Mouse (Mus musculus) hindbrain, embryonic 13.5 days (tissue): ENCODE measurements around the gene Gm13277. TPM values are rescaled to one million over a fixed set of nuclear protein-coding genes. Genes with fewer than 3 reads are reported as not detected.

Source experiments
- polyA plus RNA-seq: library from polyadenylated mRNA; unstranded; fragments of >200 nt; fragmentation: Nextera tagmentation; extraction: Ambion mirVana; gene quantifications from 2 replicates; pipeline ENCODE4 v1.2.1, GENCODE M21; 2015

The Gm13277 gene
- polyA plus RNA-seq, 1 experiment from 2014 or later, result not detected

Other genes starting within 250 kb of the Gm13277 start
- not detected in 2 replicates for gene Ifna15, start 230.4 kb upstream of the Gm13277 start, polyA plus RNA-seq
- not detected in 2 replicates for gene Ifna14, start 216.8 kb upstream of the Gm13277 start, polyA plus RNA-seq
- not detected in 2 replicates for gene Ifna9, start 196.2 kb upstream of the Gm13277 start, polyA plus RNA-seq
- not detected in 2 replicates for gene Ifna12, start 185.3 kb upstream of the Gm13277 start, polyA plus RNA-seq
- not detected in 2 replicates for gene C87499, start 154.2 kb upstream of the Gm13277 start, polyA plus RNA-seq
- not detected in 2 replicates for gene Ifna13, start 144.2 kb upstream of the Gm13277 start, polyA plus RNA-seq
- not detected in 2 replicates for gene Ifna16, start 111.7 kb upstream of the Gm13277 start, polyA plus RNA-seq
- not detected in 2 replicates for gene Ifna2, start 104.7 kb upstream of the Gm13277 start, polyA plus RNA-seq
- gene Ifnab, start 97.3 kb upstream of the Gm13277 start, polyA plus RNA-seq, result not detected in 2 replicates
- 1.6 and 2.6 TPM in 2 replicates for gene Gm26566, start 66.8 kb upstream of the Gm13277 start, polyA plus RNA-seq
- 129 and 130 TPM in 2 replicates for gene Klhl9, start 66.2 kb upstream of the Gm13277 start, polyA plus RNA-seq
- not detected in 2 replicates for gene Gm13271, start 33.8 kb upstream of the Gm13277 start, polyA plus RNA-seq
- gene Gm13283, start 28.5 kb upstream of the Gm13277 start, polyA plus RNA-seq, result 0.22 TPM in 1 of 2 replicates, not detected in the other
- 0.22 TPM in 1 of 2 replicates, not detected in the other for gene Gm13290, start 14.8 kb upstream of the Gm13277 start, polyA plus RNA-seq
- gene Gm13289, start 11.7 kb upstream of the Gm13277 start, polyA plus RNA-seq, result not detected in 2 replicates
- not detected in 2 replicates for gene Gm13272, start 8.8 kb upstream of the Gm13277 start, polyA plus RNA-seq
- gene Ifnz, start 6.5 kb upstream of the Gm13277 start, polyA plus RNA-seq, result not detected in 2 replicates
- not detected in 2 replicates for gene Gm13276, start 2.9 kb upstream of the Gm13277 start, polyA plus RNA-seq
- gene Gm13278, start 2.9 kb downstream of the Gm13277 start, polyA plus RNA-seq, result not detected in 2 replicates
- not detected in 2 replicates for gene Gm13275, start 5.9 kb downstream of the Gm13277 start, polyA plus RNA-seq
- gene Gm13279, start 8.8 kb downstream of the Gm13277 start, polyA plus RNA-seq, result not detected in 2 replicates
- not detected in 2 replicates for gene Gm13285, start 11.0 kb downstream of the Gm13277 start, polyA plus RNA-seq
- gene Gm13287, start 14.6 kb downstream of the Gm13277 start, polyA plus RNA-seq, result not detected in 2 replicates
- gene Gm13288, start 16.9 kb downstream of the Gm13277 start, polyA plus RNA-seq, result not detected in 2 replicates
- not detected in 2 replicates for gene Ifna7, start 27.6 kb downstream of the Gm13277 start, polyA plus RNA-seq
- not detected in 2 replicates for gene Ifna11, start 31.3 kb downstream of the Gm13277 start, polyA plus RNA-seq
- gene Ifna6, start 38.8 kb downstream of the Gm13277 start, polyA plus RNA-seq, result not detected in 2 replicates
- gene Ifna5, start 46.9 kb downstream of the Gm13277 start, polyA plus RNA-seq, result not detected in 2 replicates
- not detected in 2 replicates for gene Ifna4, start 53.2 kb downstream of the Gm13277 start, polyA plus RNA-seq
- gene Ifna1, start 61.5 kb downstream of the Gm13277 start, polyA plus RNA-seq, result not detected in 2 replicates
- not detected in 2 replicates for gene Ifne, start 91.6 kb downstream of the Gm13277 start, polyA plus RNA-seq